Mouse (Mus musculus) ES-E14 (cell line): ENCODE measurements around the gene Tecr. TPM values are rescaled to one million over a fixed set of nuclear protein-coding genes. Genes with fewer than 3 reads are reported as not detected.

Experiments used
- DNase-seq: peaks from one replicate; pipeline ENCODE4 v3.0.0-alpha.2; 2013; ENCODE audit warnings: low read depth, low spot score
- H3K27ac ChIP-seq: 2 replicates; pipeline ENCODE4 v1.5.1; 2012; ENCODE audit warnings: low read depth, mild to moderate bottlenecking, low read length, moderate library complexity, mixed read lengths; ENCODE audit not compliant: poor library complexity, insufficient read depth, severe bottlenecking
- H3K36me3 ChIP-seq: 2 replicates; pipeline ENCODE4 v1.6.1; 2012; ENCODE audit warnings: mild to moderate bottlenecking, low read length, moderate library complexity, mixed read lengths; ENCODE audit not compliant: control insufficient read depth, poor library complexity, insufficient read depth, severe bottlenecking
- H3K4me1 ChIP-seq, 2 experiments: fragments of 150-350 bp in 1 of 2; sonication (generic) in 1 of 2; 2 replicates each; pipeline ENCODE4 v1.6.1; 2012; ENCODE audit warnings: low read length in 2 of 2, mild to moderate bottlenecking in 1 of 2, mixed read lengths in 1 of 2; ENCODE audit not compliant: control insufficient read depth in 2 of 2, insufficient read depth in 2 of 2, poor library complexity in 1 of 2
- H3K4me3 ChIP-seq, 2 experiments: fragments of 150-350 bp in 1 of 2; sonication (generic) in 1 of 2; 2 replicates each; pipeline ENCODE4 v1.5.1; 2012; ENCODE audit warnings: low read length in 2 of 2, low read depth in 1 of 2, mild to moderate bottlenecking in 1 of 2, mixed read lengths in 1 of 2; ENCODE audit not compliant: insufficient read depth in 1 of 2, poor library complexity in 1 of 2, severe bottlenecking in 1 of 2
- H3K9ac ChIP-seq: 2 replicates; pipeline ENCODE4 v1.6.1; 2012; ENCODE audit warnings: low read depth, mild to moderate bottlenecking, low read length, mixed read lengths; ENCODE audit not compliant: poor library complexity, insufficient read depth, severe bottlenecking
- H3K9me3 ChIP-seq: fragments of 150-350 bp; sonication (generic); 2 replicates; pipeline ENCODE4 v1.6.1; 2012; ENCODE audit warnings: low read depth, mild to moderate bottlenecking, low read length; ENCODE audit not compliant: control insufficient read depth, insufficient read depth
- CHD2 ChIP-seq: IDR thresholded peaks from 2 replicates; pipeline ENCODE4 v1.6.1; 2014; ENCODE audit warnings: mild to moderate bottlenecking, low read depth, low read length, inconsistent platforms
- HCFC1 ChIP-seq: IDR thresholded peaks from 2 replicates; pipeline ENCODE4 v1.6.1; 2012; ENCODE audit warnings: low read length, inconsistent platforms, borderline replicate concordance; ENCODE audit not compliant: insufficient read depth
- MAFK ChIP-seq: IDR thresholded peaks from 2 replicates; pipeline ENCODE4 v1.6.1; 2014; ENCODE audit warnings: mild to moderate bottlenecking, low read depth, low read length, inconsistent platforms; ENCODE audit not compliant: insufficient read depth
- ZC3H11A ChIP-seq: IDR thresholded peaks from 2 replicates; pipeline ENCODE4 v1.6.1; 2012; ENCODE audit warnings: low read depth, mild to moderate bottlenecking, inconsistent platforms, low read length, borderline replicate concordance
- ZNF384 ChIP-seq: IDR thresholded peaks from 2 replicates; pipeline ENCODE4 v1.6.1; 2012; ENCODE audit warnings: low read depth, low read length, inconsistent platforms
- in situ Hi-C, 2 experiments: fragments of 600-800 bp; cut with MboI; formaldehyde crosslinking; loops; one replicate each; pipeline ENCODE4 v1.15.1; 2025; ENCODE audit warnings: low sequenced_read_pairs in 2 of 2, inconsistent platforms in 1 of 2; ENCODE audit not compliant: unreplicated experiment in 2 of 2
- total RNA-seq: library from RNA; depleted of rRNA; stranded (reverse); fragments of 300-350 nt; gene quantifications from 2 replicates; pipeline ENCODE4 v1.2.3, GENCODE M21; 2012

Tecr gene
- total RNA-seq, 1 experiment, result 246 TPM

- in situ Hi-C loops, result no loop called here
- no peak for DNase-seq
- Histone ChIP-seq H3K9me3 (no peaks in the 10 kb centered on the region), H3K4me1 (peaks cover 4 to 50% of the 10 kb centered on the region in 2 experiments; a peak in 3 of 4 replicates), H3K4me3 (no peak overlapping the region), H3K27ac (no peak overlapping the region), H3K9ac (no peak overlapping the region), H3K36me3 (peaks cover 14% of the 10 kb centered on the region; the same call in 1 of the 2 replicates)
- TF ChIP-seq ZNF384, result no peak
- no peak for TF ChIP-seq CHD2
- no peak for TF ChIP-seq ZC3H11A
- TF ChIP-seq HCFC1, result no peak
- TF ChIP-seq MAFK, result no peak
These were observed 30.4 kb downstream of the Tecr start for GRCm38 (mm10) chr8:83577384-83577791.

GRCm38 (mm10) chr8:83576921-83577320, 30.9 kb downstream of the Tecr start:
- in situ Hi-C loops, result no loop called here
- H3K9me3 ChIP-seq, result no peaks in the 10 kb centered on the region
- H3K9ac ChIP-seq, result no peak overlapping the region
- H3K27ac ChIP-seq, result no peak overlapping the region
- no peak for TF ChIP-seq MAFK
- TF ChIP-seq ZNF384, result no peak
- no peak for TF ChIP-seq CHD2
- TF ChIP-seq ZC3H11A, result no peak
- TF ChIP-seq HCFC1, result no peak
- DNase-seq, result no peak
- H3K4me3 ChIP-seq, result no peak overlapping the region
- H3K4me1 ChIP-seq, result peaks cover 4 to 48% of the 10 kb centered on the region in 2 experiments; a peak in 3 of 4 replicates
- H3K36me3 ChIP-seq, result peaks cover 18% of the 10 kb centered on the region

- no peak overlapping the region for H3K9ac ChIP-seq
- DNase-seq, result no peak
- in situ Hi-C loops, result no loop called here
- H3K4me1 ChIP-seq, result peaks cover 4 to 48% of the 10 kb centered on the region in 2 experiments; a peak in 2 of 4 replicates
- H3K4me3 ChIP-seq, result no peak overlapping the region
- peaks cover 22% of the 10 kb centered on the region for H3K36me3 ChIP-seq
- H3K9me3 ChIP-seq, result no peaks in the 10 kb centered on the region
- H3K27ac ChIP-seq, result no peak overlapping the region
- TF ChIP-seq CHD2, result no peak
These were observed 31.3 kb downstream of the Tecr start for GRCm38 (mm10) chr8:83576516-83576895.

- Histone ChIP-seq H3K27ac (no peak overlapping the region), H3K9ac (no peak overlapping the region), H3K36me3 (peaks cover 28% of the 10 kb centered on the region), H3K9me3 (no peaks in the 10 kb centered on the region), H3K4me3 (no peak overlapping the region), H3K4me1 (peaks cover 4 to 48% of the 10 kb centered on the region in 2 experiments; a peak in 2 of 4 replicates)
- in situ Hi-C loops, result no loop called here
- TF ChIP-seq CHD2 (no peak), HCFC1 (no peak), ZNF384 (no peak), ZC3H11A (no peak), MAFK (no peak)
- DNase-seq, result no peak
These were observed 31.9 kb downstream of the Tecr start for GRCm38 (mm10) chr8:83575561-83576515.
